Mouse (Mus musculus) CH12.LX (cell line): Measurements from ENCODE around the gene Atp6ap1. TPM values are rescaled to one million over a fixed set of nuclear protein-coding genes. Genes with fewer than 3 reads are reported as not detected.

Experiments used
- DNase-seq: peaks from one replicate; pipeline ENCODE4 v3.0.0-alpha.2; 2013; ENCODE audit errors: extremely low read depth
- H3K27ac ChIP-seq: 2 replicates; pipeline ENCODE4 v1.5.1; 2012; ENCODE audit warnings: low read depth, mild to moderate bottlenecking, control low read depth, moderate library complexity; ENCODE audit not compliant: insufficient read depth
- H3K27me3 ChIP-seq: replicated peaks from 2 replicates; pipeline ENCODE3; 2012; ENCODE audit warnings: inconsistent platforms
- H3K36me3 ChIP-seq, 2 experiments: replicated peaks in 1 of 2; 2 replicates each; pipeline versions ENCODE3 to v1.6.1; 2012; ENCODE audit warnings: inconsistent platforms in 1 of 2, low read length in 1 of 2, mild to moderate bottlenecking in 1 of 2, mixed read lengths in 1 of 2, moderate library complexity in 1 of 2; ENCODE audit not compliant: control insufficient read depth in 1 of 2, insufficient read depth in 1 of 2
- H3K4me1 ChIP-seq, 2 experiments: 2 replicates each; pipeline ENCODE4 v1.6.1; 2012; ENCODE audit warnings: inconsistent platforms in 1 of 2, moderate library complexity in 1 of 2; ENCODE audit not compliant: insufficient read depth in 2 of 2, control insufficient read depth in 1 of 2
- H3K4me2 ChIP-seq: 2 replicates; pipeline ENCODE4 v1.6.1; 2012; ENCODE audit warnings: low read depth, mild to moderate bottlenecking, control low read depth; ENCODE audit not compliant: poor library complexity, insufficient read depth, severe bottlenecking
- H3K4me3 ChIP-seq, 3 experiments: fragments of 150-350 bp in 1 of 3; sonication (generic) in 1 of 3; replicated peaks in 1 of 3; 2 replicates each; pipeline versions ENCODE3 to v1.5.1; 2011 to 2012; ENCODE audit warnings: low read depth in 2 of 3, low read length in 2 of 3, mild to moderate bottlenecking in 2 of 3, moderate library complexity in 2 of 3, control low read depth in 1 of 3, improper control_type of control experiment in 1 of 3, inconsistent platforms in 1 of 3, mixed read lengths in 1 of 3; ENCODE audit not compliant: poor library complexity in 1 of 3
- H3K79me2 ChIP-seq: replicated peaks from 2 replicates; pipeline ENCODE4 v1.6.1; 2012; ENCODE audit warnings: mild to moderate bottlenecking, moderate library complexity; ENCODE audit not compliant: control insufficient read depth, poor library complexity, insufficient read depth, severe bottlenecking; ENCODE audit errors: extremely low read depth
- H3K9ac ChIP-seq: 2 replicates; pipeline ENCODE4 v1.6.1; 2012; ENCODE audit warnings: low read depth, mild to moderate bottlenecking, control low read depth, moderate library complexity; ENCODE audit not compliant: insufficient read depth
- H3K9me3 ChIP-seq: replicated peaks from 2 replicates; pipeline ENCODE3; 2012; ENCODE audit warnings: low read length, inconsistent platforms, mixed read lengths
- BHLHE40 ChIP-seq: IDR thresholded peaks from 2 replicates; pipeline ENCODE4 v1.6.1; 2011; ENCODE audit warnings: mild to moderate bottlenecking, low read depth, low read length, improper control_type of control experiment
- CHD1 ChIP-seq: IDR thresholded peaks from 2 replicates; pipeline ENCODE4 v1.6.1; 2012; ENCODE audit warnings: low read depth, low read length, improper control_type of control experiment, inconsistent platforms
- CHD2 ChIP-seq: IDR thresholded peaks from 2 replicates; pipeline ENCODE4 v1.6.1; 2011; ENCODE audit warnings: low read length, improper control_type of control experiment
- CTCF ChIP-seq, 2 experiments: IDR thresholded peaks in 1 of 2; conservative IDR thresholded peaks in 1 of 2; 2 replicates each; pipeline ENCODE4 v1.5.1; 2011 to 2012; ENCODE audit warnings: low read depth in 2 of 2, low read length in 2 of 2, improper control_type of control experiment in 1 of 2, inconsistent platforms in 1 of 2, mild to moderate bottlenecking in 1 of 2, moderate library complexity in 1 of 2
- E2F4 ChIP-seq: IDR thresholded peaks from 2 replicates; pipeline ENCODE4 v1.6.1; 2011; ENCODE audit warnings: low read depth, low read length, improper control_type of control experiment; ENCODE audit not compliant: insufficient replicate concordance
- ELF1 ChIP-seq: IDR thresholded peaks from 2 replicates; pipeline ENCODE4 v1.6.1; 2014; ENCODE audit warnings: low read depth, mild to moderate bottlenecking, inconsistent platforms, low read length, improper control_type of control experiment
- EP300 ChIP-seq: IDR thresholded peaks from 2 replicates; pipeline ENCODE4 v1.6.1; 2011; ENCODE audit warnings: low read length, improper control_type of control experiment
- ETS1 ChIP-seq: conservative IDR thresholded peaks from 2 replicates; pipeline ENCODE4 v1.6.1; 2012; ENCODE audit warnings: low read depth, mild to moderate bottlenecking, inconsistent platforms, low read length, improper control_type of control experiment, moderate library complexity
- GABPA ChIP-seq: IDR thresholded peaks from 2 replicates; pipeline ENCODE4 v1.6.1; 2012; ENCODE audit warnings: low read depth, low read length, improper control_type of control experiment, inconsistent platforms; ENCODE audit not compliant: insufficient replicate concordance
- HCFC1 ChIP-seq: IDR thresholded peaks from 2 replicates; pipeline ENCODE4 v1.6.1; 2012; ENCODE audit warnings: low read depth, mild to moderate bottlenecking, inconsistent platforms, low read length, improper control_type of control experiment
- KAT2A ChIP-seq: IDR thresholded peaks from 2 replicates; pipeline ENCODE4 v1.6.1; 2012; ENCODE audit warnings: low read length, improper control_type of control experiment, inconsistent platforms; ENCODE audit not compliant: insufficient replicate concordance
- MAFK ChIP-seq: IDR thresholded peaks from 2 replicates; pipeline ENCODE4 v1.6.1; 2011; ENCODE audit warnings: low read length, improper control_type of control experiment; ENCODE audit not compliant: insufficient replicate concordance
- MAX ChIP-seq: IDR thresholded peaks from 2 replicates; pipeline ENCODE4 v1.6.1; 2011; ENCODE audit warnings: low read length, improper control_type of control experiment
- MAZ ChIP-seq: IDR thresholded peaks from 2 replicates; pipeline ENCODE4 v1.6.1; 2012; ENCODE audit warnings: low read depth, mild to moderate bottlenecking, inconsistent platforms, low read length, improper control_type of control experiment, moderate library complexity
- MXI1 ChIP-seq: IDR thresholded peaks from 2 replicates; pipeline ENCODE4 v1.6.1; 2011; ENCODE audit warnings: mild to moderate bottlenecking, low read depth, low read length, improper control_type of control experiment
- MYC ChIP-seq: IDR thresholded peaks from 2 replicates; pipeline ENCODE4 v1.6.1; 2011; ENCODE audit warnings: low read depth, mild to moderate bottlenecking, improper control_type of control experiment, low read length
- NELFE ChIP-seq: IDR thresholded peaks from 2 replicates; pipeline ENCODE4 v1.6.1; 2011; ENCODE audit warnings: low read depth, low read length, improper control_type of control experiment
- NRF1 ChIP-seq: IDR thresholded peaks from 2 replicates; pipeline ENCODE4 v1.6.1; 2014; ENCODE audit warnings: low read depth, mild to moderate bottlenecking, inconsistent platforms, low read length, improper control_type of control experiment, moderate library complexity
- POLR2A ChIP-seq: IDR thresholded peaks from 2 replicates; pipeline ENCODE4 v1.6.1; 2011; ENCODE audit warnings: low read depth, mild to moderate bottlenecking, improper control_type of control experiment, low read length
- POLR2AphosphoS2 ChIP-seq: IDR thresholded peaks from 2 replicates; pipeline ENCODE4 v1.6.1; 2011; ENCODE audit warnings: low read depth, low read length, improper control_type of control experiment
- SIN3A ChIP-seq: IDR thresholded peaks from 2 replicates; pipeline ENCODE4 v1.6.1; 2012; ENCODE audit warnings: low read length, improper control_type of control experiment, inconsistent platforms
- SMC3 ChIP-seq: IDR thresholded peaks from 2 replicates; pipeline ENCODE4 v1.6.1; 2011; ENCODE audit warnings: low read depth, low read length, improper control_type of control experiment
- TBP ChIP-seq: conservative IDR thresholded peaks from 2 replicates; pipeline ENCODE4 v1.6.1; 2011; ENCODE audit warnings: low read depth, low read length, improper control_type of control experiment
- TCF12 ChIP-seq: IDR thresholded peaks from 2 replicates; pipeline ENCODE4 v1.6.1; 2014; ENCODE audit warnings: low read depth, mild to moderate bottlenecking, inconsistent platforms, low read length, improper control_type of control experiment
- UBTF ChIP-seq: IDR thresholded peaks from 2 replicates; pipeline ENCODE4 v1.6.1; 2012; ENCODE audit warnings: low read depth, mild to moderate bottlenecking, inconsistent platforms, low read length, improper control_type of control experiment, moderate library complexity
- USF1 ChIP-seq: IDR thresholded peaks from 2 replicates; pipeline ENCODE4 v1.6.1; 2014; ENCODE audit warnings: low read depth, mild to moderate bottlenecking, inconsistent platforms, low read length, improper control_type of control experiment
- ZC3H11A ChIP-seq: IDR thresholded peaks from 2 replicates; pipeline ENCODE4 v1.6.1; 2012; ENCODE audit warnings: low read depth, mild to moderate bottlenecking, inconsistent platforms, low read length, improper control_type of control experiment
- ZKSCAN1 ChIP-seq: IDR thresholded peaks from 2 replicates; pipeline ENCODE4 v1.6.1; 2012; ENCODE audit warnings: low read depth, inconsistent platforms, low read length, improper control_type of control experiment, borderline replicate concordance
- ZMIZ1 ChIP-seq: IDR thresholded peaks from 2 replicates; pipeline ENCODE4 v1.6.1; 2012; ENCODE audit warnings: low read depth, mild to moderate bottlenecking, inconsistent platforms, low read length, improper control_type of control experiment
- ZNF384 ChIP-seq: IDR thresholded peaks from 2 replicates; pipeline ENCODE4 v1.6.1; 2012; ENCODE audit warnings: low read depth, low read length, improper control_type of control experiment, inconsistent platforms
- dilution Hi-C: fragments of 300-500 bp; cut with MboI; formaldehyde crosslinking; loops from 2 replicates; pipeline ENCODE4 v1.14.3; 2020; ENCODE audit warnings: low sequenced_read_pairs; ENCODE audit not compliant: extremely low pct_unique_long_range_greater_than_20kb, extremely low pct_ligation_motif_present
- in situ Hi-C: fragments of 300-500 bp; cut with MboI; formaldehyde crosslinking; loops from 3 replicates; pipeline ENCODE4 v1.14.3; 2019; ENCODE audit warnings: low sequenced_read_pairs, low pct_ligation_motif_present, low pct_unique_long_range_greater_than_20kb, mixed read lengths
- polyA plus RNA-seq: library from polyadenylated mRNA; unstranded; fragments of >175 nt; gene quantifications from 2 replicates; pipeline ENCODE4 v1.2.1, GENCODE M21; 2012; ENCODE audit warnings: low read depth; ENCODE audit not compliant: insufficient read length
- total RNA-seq, 2 experiments: library from RNA; depleted of rRNA; stranded (reverse); fragments of 300-350 nt in 1 of 2; fragments of >200 nt in 1 of 2; gene quantifications; 2 replicates each; pipeline ENCODE4 v1.2.3; 2012 to 2014

The Atp6ap1 gene
- total and polyA plus RNA-seq, 3 experiments, result 53.3 to 66.4 (median 53.8) TPM

- H3K36me3 ChIP-seq, result peaks cover 14 to 19% of the 10 kb centered on the region in 2 experiments
- peak overlapping the region; percentile 49 to 66 (median 66) for H3K4me3 ChIP-seq
- dilution Hi-C loops, result no loop called here
- peaks cover 0 to 14% of the 10 kb centered on the region in 2 experiments; a peak in 2 of 4 replicates for H3K4me1 ChIP-seq
- no peaks in the 10 kb centered on the region for H3K9me3 ChIP-seq
- H3K27ac ChIP-seq, result peak overlapping the region; percentile 93
- in situ Hi-C loops, result no loop called here
- H3K9ac ChIP-seq, result peak overlapping the region; percentile 98
- no peak for DNase-seq
- 0 out of 2 replicates have a peak, but pooled peaks have one; percentile 44 for TF ChIP-seq CHD1
- TF ChIP-seq ZMIZ1, result no peak
- TF ChIP-seq SMC3, result no peak
- TF ChIP-seq MYC, result peak; percentile 89
- TF ChIP-seq TBP, result 0 out of 2 replicates have a peak, but pooled peaks have one; percentile 6
- peak; percentile 46 for TF ChIP-seq BHLHE40
- no peak for TF ChIP-seq KAT2A
- peak; percentile 53 for TF ChIP-seq MXI1
- TF ChIP-seq MAX, result peak; percentile 89
- no peak for TF ChIP-seq CHD2
- H3K27me3 ChIP-seq, result no peaks in the 10 kb centered on the region
- H3K79me2 ChIP-seq, result peaks cover 16% of the 10 kb centered on the region
- H3K4me2 ChIP-seq, result peak overlapping the region; percentile 47
These were observed 27.2 kb upstream of the Atp6ap1 start for GRCm38 (mm10) chrX:74269736-74270061.

- no peaks in the 10 kb centered on the region for H3K27me3 ChIP-seq
- H3K79me2 ChIP-seq, result peaks cover 16% of the 10 kb centered on the region
- H3K4me2 ChIP-seq, result peak within 1 kb of the TSS; percentile 47
- H3K36me3 ChIP-seq, result peaks cover 14 to 19% of the 10 kb centered on the region in 2 experiments
- dilution Hi-C loops (no loop called here), in situ Hi-C loops (no loop called here)
- H3K4me1 ChIP-seq, result peaks cover 0 to 14% of the 10 kb centered on the region in 2 experiments; a peak in 2 of 4 replicates
- peak; percentile 96 for DNase-seq
- H3K9ac ChIP-seq, result peak within 1 kb of the TSS; percentile 98
- peak within 1 kb of the TSS; percentile 93 for H3K27ac ChIP-seq
- H3K9me3 ChIP-seq, result no peaks in the 10 kb centered on the region
- H3K4me3 ChIP-seq, result peak within 1 kb of the TSS; percentile 66 to 91 (median 88)
- TF ChIP-seq ZNF384 (peak; percentile 93), E2F4 (0 out of 2 replicates have a peak, but pooled peaks have one; percentile 41), HCFC1 (peak; percentile 86), USF1 (no peak), EP300 (no peak), TBP (peak; percentile 98), CHD2 (no peak), NELFE (peak; percentile 98), UBTF (no peak), POLR2A (peak; percentile 94), ZC3H11A (no peak), ZMIZ1 (peak; percentile 95), MAZ (no peak), ETS1 (no peak; the same call in 1 of the 2 replicates), MYC (peak; percentile 70), BHLHE40 (0 out of 2 replicates have a peak, but pooled peaks have one; percentile 6), KAT2A (peak; percentile 80), MAFK (no peak), MAX (peak; percentile 66), SIN3A (peak; percentile 35), TCF12 (peak; percentile 97), ZKSCAN1 (no peak), GABPA (peak; percentile 28; the same call in 1 of the 2 replicates), NRF1 (peak; percentile 95), ELF1 (peak; percentile 93), POLR2AphosphoS2 (peak; percentile 67), CTCF (conservative IDR thresholded peaks at IDR 0.05 in 1 of 2, IDR thresholded peaks at IDR 0.05 in 1 of 2; ENCODE audit: low read depth in 2 of 2, low read length in 2 of 2) (no peak)
These were observed 26.6 kb upstream of the Atp6ap1 start, which contains the start of gene Rpl10 for GRCm38 (mm10) chrX:74270062-74270901. Gene Rpl10 (plus strand): TSS chrX:74270812.
